Mouse (Mus musculus): ENCODE measurements at regions not wholly inside any gene's neighbourhood (a gene's known extent, or its start where the extent isn't known, plus 50 kb on each side); places are given as distances from the start of the nearest gene placed in this dataset.

DNA sequence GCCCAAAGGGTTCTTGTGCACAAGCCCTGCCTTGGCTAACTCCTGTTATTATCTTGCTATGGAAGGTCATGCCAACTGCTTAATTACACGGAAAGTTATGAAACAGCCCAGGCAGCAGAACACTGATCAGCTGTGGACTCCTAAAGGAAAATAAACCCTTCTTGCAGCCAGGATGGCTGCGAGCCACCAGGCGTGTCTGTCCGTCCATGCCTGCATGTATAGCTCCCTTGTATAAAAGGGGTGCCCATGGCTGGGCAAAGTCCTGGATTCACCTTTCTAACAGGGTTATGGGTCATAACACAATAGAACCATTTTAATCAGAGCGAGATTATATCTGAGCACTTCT is 169.9 kb upstream of the Map3k1 start:
- DNase-seq (ENCODE audit: low spot score): no peak

DNA sequence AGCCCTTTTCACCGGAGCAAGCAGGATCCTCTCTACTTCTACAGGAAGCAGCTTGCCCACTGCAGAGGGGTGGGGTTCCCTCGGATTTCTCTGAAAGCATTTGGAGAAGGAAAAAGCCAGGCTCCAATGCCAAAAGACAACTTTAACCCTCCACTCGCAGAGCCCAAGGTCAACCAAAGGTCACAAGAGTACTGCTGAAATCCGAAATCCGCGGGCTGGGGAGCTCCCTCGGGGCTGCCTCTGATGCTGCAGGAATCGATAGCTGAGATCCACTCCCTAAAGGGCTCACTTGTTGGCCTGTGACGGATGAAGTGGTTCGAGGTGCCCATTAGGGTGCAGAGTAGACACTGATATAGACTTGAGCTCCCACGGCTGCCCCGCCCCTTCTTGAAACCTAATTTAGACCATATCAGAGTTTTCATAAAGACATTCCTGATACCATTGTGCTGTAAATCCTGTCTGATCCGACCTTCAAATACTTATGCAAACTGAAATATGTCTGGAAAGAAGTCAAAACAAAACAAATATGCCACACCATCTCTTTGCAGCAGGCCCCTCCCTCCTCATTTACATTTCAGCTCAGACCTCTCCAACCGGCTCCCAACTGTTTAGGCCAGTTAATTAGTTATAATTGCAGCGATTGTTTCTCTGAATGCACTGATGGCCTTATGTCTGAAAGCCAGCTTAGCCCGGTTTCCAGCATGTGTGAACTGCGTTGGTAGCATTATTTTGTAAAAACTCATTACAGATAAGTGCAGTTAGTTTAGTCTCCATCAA is 170.8 kb upstream of the Map3k1 start:
- no peak for DNase-seq (ENCODE audit: low spot score)

DNA sequence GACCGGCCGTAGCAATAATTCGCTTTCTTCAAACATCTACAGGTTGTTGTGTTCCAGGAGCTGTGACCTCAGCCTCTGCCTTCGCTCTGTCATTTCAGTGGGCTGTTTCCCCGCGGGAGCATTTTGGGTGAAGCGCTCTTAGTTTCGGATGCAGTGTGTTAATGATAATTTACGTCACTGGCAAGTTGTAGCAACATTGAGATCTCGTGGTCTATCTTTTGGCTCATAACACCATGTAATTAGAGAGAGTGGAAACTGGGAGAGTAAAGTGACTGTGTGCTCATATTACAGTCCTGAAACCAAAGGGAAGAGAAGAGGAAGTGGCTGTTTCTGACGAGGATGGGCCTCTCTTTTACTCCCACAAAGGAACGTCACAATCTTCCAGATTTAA is 171.4 kb upstream of the Map3k1 start:
- DNase-seq (ENCODE audit: low spot score): no peak

DNA sequence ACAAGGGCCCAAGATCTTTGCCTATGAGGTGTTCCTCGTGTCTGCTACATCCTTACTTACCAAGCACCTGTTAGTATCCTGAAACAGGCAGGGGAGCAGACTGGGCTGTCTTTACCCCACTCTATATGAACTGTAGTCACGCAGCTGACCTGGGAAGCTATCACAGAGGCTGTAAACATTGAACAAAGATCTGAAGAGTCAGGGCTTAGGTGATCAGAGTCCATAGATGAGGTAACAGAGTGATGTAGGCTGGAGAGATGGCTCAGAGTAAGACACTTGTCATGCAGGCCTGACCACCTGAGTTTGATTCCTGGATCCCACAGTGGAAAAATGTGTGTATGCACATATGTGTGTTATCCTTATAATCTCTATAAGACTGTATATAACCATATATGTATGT is 172.3 kb upstream of the Map3k1 start:
- no peak for DNase-seq (ENCODE audit: low spot score)

- DNase-seq (ENCODE audit: low spot score): no peak
Measured at GRCm38 (mm10) chr13:111982796-111983460, 174.1 kb upstream of the Map3k1 start.

DNA sequence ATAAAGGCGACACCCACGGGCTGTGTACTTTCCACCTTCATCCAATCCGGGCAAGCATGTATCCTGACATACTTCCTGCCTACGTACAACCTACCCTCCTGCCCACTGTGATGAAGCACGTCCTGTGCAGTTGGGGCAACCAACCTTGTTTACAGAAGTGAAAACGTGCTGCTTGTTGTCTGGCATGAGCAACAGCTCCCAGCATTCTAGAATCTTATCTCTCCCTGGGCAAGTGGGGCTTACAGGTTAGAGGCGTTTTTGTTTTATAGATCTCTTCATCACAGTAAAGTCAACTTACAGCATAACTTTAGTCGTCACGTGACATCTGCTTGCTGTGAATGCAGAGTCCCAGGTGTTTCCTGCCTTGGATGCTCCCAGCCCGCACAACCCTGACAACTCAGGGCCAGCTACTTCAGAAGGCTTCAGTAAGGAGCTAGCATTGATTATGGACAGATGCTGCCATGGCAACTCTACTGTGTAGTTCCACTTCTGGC is 175.3 kb upstream of the Map3k1 start:
- no peak for DNase-seq (ENCODE audit: low spot score)

DNA sequence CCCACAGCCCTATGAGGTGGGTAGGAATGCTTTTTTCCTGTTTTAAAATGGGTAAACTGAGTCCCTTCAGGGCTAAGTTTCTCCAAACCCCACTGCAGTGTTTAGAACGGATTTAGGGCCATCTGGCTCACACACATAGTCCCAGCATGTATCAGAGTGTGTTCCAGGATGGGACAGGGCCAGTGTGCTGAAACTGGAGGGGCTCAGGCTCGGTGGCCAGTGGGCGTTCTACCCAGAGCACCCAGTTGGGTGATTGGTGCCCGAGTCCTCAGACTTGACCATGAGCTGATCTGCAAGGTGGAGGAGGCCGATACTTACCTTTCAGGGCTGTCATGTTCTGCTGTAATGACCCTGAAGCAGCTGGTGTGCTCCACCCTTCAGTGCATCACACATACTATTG is 176.6 kb upstream of the Map3k1 start:
- DNase-seq (ENCODE audit: low spot score): no peak

DNA sequence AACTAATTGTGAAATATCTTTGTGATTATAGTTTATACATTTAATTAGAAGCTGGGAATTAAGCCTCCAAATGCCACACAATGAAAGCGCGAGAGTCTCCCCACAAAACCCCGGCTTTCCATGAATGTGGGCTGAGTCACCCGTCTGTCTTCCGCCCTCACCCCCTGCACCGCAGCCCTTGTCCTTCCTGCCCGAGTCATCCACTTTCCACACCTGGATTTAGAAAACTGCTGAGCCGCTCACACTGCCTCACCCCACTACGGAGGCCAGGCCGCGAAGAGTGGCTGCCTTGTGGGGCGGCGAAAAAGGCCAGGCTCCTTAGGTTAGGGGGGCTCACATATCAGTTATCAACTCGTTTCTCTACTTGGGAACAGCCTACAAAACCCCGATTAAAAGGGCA is 177.9 kb upstream of the Map3k1 start:
- DNase-seq (ENCODE audit: low spot score): no peak

- no peak for DNase-seq (ENCODE audit: low spot score)
Measured at GRCm38 (mm10) chr13:111987420-111987819, 178.6 kb upstream of the Map3k1 start.

GRCm38 (mm10) chr13:111990913-111991534 is 182.2 kb upstream of the Map3k1 start:
- peak; percentile 78 for DNase-seq (ENCODE audit: low spot score)

DNA sequence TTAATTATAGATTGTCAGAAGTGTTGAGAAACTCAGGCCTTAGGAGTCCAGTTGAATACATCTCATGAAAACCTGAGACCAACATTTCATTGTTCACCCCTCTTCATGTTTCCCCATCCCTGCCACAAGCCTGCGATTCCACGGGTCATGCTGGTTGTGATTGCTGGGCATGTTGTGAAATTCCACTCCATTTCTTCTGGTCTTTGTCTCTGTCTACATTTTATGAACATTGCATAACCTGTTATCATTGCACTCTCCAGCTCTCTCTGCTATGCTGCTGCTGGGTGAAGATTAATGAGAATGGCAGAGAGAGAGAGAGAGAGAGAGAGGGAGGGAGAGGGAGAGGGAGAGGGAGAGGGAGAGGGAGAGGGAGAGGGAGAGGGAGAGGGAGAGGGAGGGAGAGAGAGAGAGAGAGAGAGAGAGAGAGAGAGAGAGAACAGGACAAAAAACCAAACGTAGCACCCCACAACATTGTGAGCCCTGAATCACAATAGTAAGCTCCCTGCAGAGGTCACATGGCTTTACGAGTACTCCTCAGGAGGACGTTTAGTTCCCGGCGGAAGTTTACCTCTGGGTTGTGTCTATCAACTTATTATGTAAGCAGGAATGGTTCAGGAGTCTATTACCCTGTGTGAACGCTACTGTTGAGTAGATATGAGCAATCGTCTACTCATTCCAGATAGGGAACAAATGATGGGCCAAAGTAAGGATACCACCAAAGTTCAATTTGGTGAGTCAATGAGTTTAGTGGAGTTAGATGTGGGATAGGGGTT is 183.5 kb upstream of the Map3k1 start:
- DNase-seq (ENCODE audit: low spot score): no peak

- DNase-seq (ENCODE audit: low spot score): no peak
Measured at GRCm38 (mm10) chr13:111994862-111995490, 186.2 kb upstream of the Map3k1 start.

- no peak for DNase-seq (ENCODE audit: low spot score)
Measured at GRCm38 (mm10) chr13:111995716-111996115, 186.9 kb upstream of the Map3k1 start.

DNA sequence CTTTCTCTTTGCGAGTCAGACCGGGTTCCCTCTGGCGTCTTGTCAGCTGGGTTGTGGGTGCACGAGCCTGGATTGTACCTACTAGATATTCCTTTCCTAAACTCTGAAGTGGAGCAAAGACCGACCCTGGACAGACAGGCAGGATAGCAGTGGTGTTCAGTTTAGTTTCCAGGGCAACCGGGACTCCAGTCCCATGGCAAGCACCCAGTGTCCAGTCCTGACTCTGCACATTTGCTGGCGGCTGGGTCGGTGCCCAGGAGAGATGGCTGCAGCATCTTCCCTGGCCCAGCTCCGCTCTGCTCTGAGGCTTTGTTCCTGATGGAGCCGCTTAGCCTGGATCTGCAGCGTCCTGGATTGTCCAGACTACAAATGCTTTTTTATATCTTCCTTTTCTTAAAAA is 188.1 kb upstream of the Map3k1 start:
- no peak for DNase-seq (ENCODE audit: low spot score)

- no peak for DNase-seq (ENCODE audit: low spot score)
Measured at GRCm38 (mm10) chr13:111997980-111998945, 189.5 kb upstream of the Map3k1 start.

DNA sequence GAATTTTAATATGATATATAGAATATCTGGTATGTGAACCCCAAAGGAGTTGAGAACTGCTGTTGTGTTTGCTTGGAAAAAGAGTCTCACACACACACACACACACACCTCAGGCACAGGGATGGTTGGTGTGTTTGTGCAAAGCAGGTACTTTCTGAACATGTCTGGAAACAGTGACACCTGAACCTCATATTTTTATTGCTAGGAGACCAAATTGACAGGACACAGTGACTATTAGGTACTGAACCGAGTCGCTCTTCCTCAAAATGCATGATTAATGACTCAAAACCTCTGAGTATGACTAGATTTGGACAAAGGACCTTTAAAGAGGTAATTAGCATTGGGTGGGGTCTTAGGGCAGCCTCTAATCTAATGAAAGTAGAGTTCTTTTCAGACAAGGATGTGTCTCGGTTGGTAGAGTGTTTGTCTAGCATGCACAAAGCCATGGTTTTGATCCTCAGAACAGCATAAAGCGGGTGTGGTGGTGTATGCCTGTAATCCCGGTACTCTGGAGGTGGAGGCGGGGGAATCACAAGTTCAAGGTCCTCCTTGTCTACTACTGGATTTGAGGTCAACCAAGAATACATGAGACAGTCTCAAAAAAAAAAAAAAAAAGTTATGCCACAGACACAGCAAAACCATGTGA is 191.0 kb upstream of the Map3k1 start:
- no peak for DNase-seq (ENCODE audit: low spot score)

- no peak for DNase-seq (ENCODE audit: low spot score)
Measured at GRCm38 (mm10) chr13:112000293-112000665, 191.5 kb upstream of the Map3k1 start.

DNA sequence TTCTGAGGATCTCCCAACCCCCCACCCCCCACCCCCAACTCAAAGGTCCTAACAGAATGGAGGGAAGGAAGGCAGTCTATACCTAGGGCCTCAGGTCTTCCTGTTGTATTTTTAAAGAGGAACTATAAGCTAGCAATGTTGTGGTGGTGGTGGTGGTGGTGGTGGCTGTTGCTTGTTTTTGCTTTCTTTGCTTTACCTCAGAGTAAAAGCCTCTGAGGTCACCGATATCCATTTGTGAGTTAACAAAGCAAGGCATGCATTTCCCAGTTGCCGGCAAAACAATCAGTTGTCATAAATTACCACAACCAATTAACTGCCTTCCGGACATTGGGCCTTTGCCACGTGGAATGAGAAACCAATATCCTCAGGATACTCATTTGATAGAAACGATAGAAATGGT is 191.9 kb upstream of the Map3k1 start:
- no peak for DNase-seq (ENCODE audit: low spot score)

GRCm38 (mm10) chr13:112001155-112002025 is 192.6 kb upstream of the Map3k1 start:
- no peak for DNase-seq (ENCODE audit: low spot score)

Measured in retina, embryonic 14.5 days (tissue).